Mouse (Mus musculus): ENCODE data around the gene Gabpb2. TPM values are rescaled to one million over a fixed set of nuclear protein-coding genes. Genes with fewer than 3 reads are reported as not detected.
"Not testable (repeated sequence)": the region's sequence is repeated elsewhere in the genome, so short reads cannot be mapped to it uniquely, and the experiment has no call there.

The Gabpb2 gene
- polyA plus RNA-seq, 1 experiment from 2014 or later: 7.7 TPM

- Histone ChIP-seq H3K4me2 (peak within 1 kb of the TSS; percentile 84), H3K4me3 (peak within 1 kb of the TSS; percentile 85), H3K27me3 (replicated peaks) (no peaks in the 10 kb centered on the region), H3K27ac (ENCODE audit: poor library complexity, severe bottlenecking) (peak within 1 kb of the TSS; percentile 80), H3K9me3 (replicated peaks) (no peaks in the 10 kb centered on the region), H3K4me1 (replicated peaks) (peaks cover 19% of the 10 kb centered on the region), H3K9ac (peak within 1 kb of the TSS; percentile 87), H3K36me3 (peaks cover 30% of the 10 kb centered on the region)
- peak; percentile 88 for ATAC-seq (ENCODE audit: insufficient number of reproducible peaks, low FRiP score)
- WGBS: under 1% methylated on average over 20 of the region's 20 CpGs
These were observed 84.0 kb downstream of the Gabpb2 start, which contains the start of the genes Scnm1 and Lysmd1 for GRCm38 (mm10) chr3:95133680-95134101. TSS of gene Scnm1 (minus strand) at chr3:95134011. TSS of gene Lysmd1 (plus strand) at chr3:95134088.

- peaks cover 33% of the 10 kb centered on the region for H3K36me3 ChIP-seq
- H3K27me3 ChIP-seq (replicated peaks): no peaks in the 10 kb centered on the region
- H3K4me3 ChIP-seq: peak overlapping the region; percentile 85
- H3K4me2 ChIP-seq: peak overlapping the region; percentile 84
- 0 out of 2 replicates have a peak overlapping the region, but pooled peaks have one; percentile 80 for H3K27ac ChIP-seq (ENCODE audit: poor library complexity, severe bottlenecking)
- 55% methylated on average over 11 of the region's 11 CpGs for WGBS
- no peaks in the 10 kb centered on the region for H3K9me3 ChIP-seq (replicated peaks)
- peaks cover 19% of the 10 kb centered on the region for H3K4me1 ChIP-seq (replicated peaks)
- peak overlapping the region; percentile 87 for H3K9ac ChIP-seq
- ATAC-seq (ENCODE audit: insufficient number of reproducible peaks, low FRiP score): no peak
These were observed 84.5 kb downstream of the Gabpb2 start for GRCm38 (mm10) chr3:95133176-95133575.

- not testable (repeated sequence) for H3K4me3 ChIP-seq; H3K27me3 ChIP-seq (replicated peaks); H3K9me3 ChIP-seq (replicated peaks); H3K27ac ChIP-seq (ENCODE audit: poor library complexity, severe bottlenecking); H3K9ac ChIP-seq; H3K4me2 ChIP-seq; ATAC-seq (ENCODE audit: insufficient number of reproducible peaks, low FRiP score)
- peaks cover 19% of the 10 kb centered on the region for H3K4me1 ChIP-seq (replicated peaks)
- H3K36me3 ChIP-seq: peaks cover 30% of the 10 kb centered on the region
- 78% methylated on average over 2 of the region's 2 CpGs for WGBS
These were observed 85.3 kb downstream of the Gabpb2 start for GRCm38 (mm10) chr3:95132389-95132788.

Small RNAs within 50 kb of the gene (microRNA-seq; reads per million reads assigned to microRNA genes)
- gene Mir8099-1: not detected

Other genes starting within 250 kb of the Gabpb2 start
- 18.0 and 20.3 TPM in 2 replicates for gene Pi4kb, start 243.2 kb downstream of the Gabpb2 start, polyA plus RNA-seq (2016; fragmentation: Nextera tagmentation; extraction: Ambion mirVana)
- gene Zfp687, start 202.5 kb downstream of the Gabpb2 start, polyA plus RNA-seq (2016; fragmentation: Nextera tagmentation; extraction: Ambion mirVana): 23.2 and 25.6 TPM in 2 replicates
- gene Psmd4, start 175.3 kb downstream of the Gabpb2 start, polyA plus RNA-seq (2016; fragmentation: Nextera tagmentation; extraction: Ambion mirVana): 199 and 214 TPM in 2 replicates
- 18.2 and 18.5 TPM in 2 replicates for gene Pip5k1a, start 111.0 kb downstream of the Gabpb2 start, polyA plus RNA-seq (2016; fragmentation: Nextera tagmentation; extraction: Ambion mirVana)
- 96.7 and 103 TPM in 2 replicates for gene Vps72, start 106.9 kb downstream of the Gabpb2 start, polyA plus RNA-seq (2016; fragmentation: Nextera tagmentation; extraction: Ambion mirVana)
- gene Tmod4, start 93.4 kb downstream of the Gabpb2 start, polyA plus RNA-seq (2016; fragmentation: Nextera tagmentation; extraction: Ambion mirVana): 0.59 and 0.69 TPM in 2 replicates
- 48.6 and 52.7 TPM in 2 replicates for gene Scnm1, start 83.9 kb downstream of the Gabpb2 start, polyA plus RNA-seq (2016; fragmentation: Nextera tagmentation; extraction: Ambion mirVana)
- gene Lysmd1, start 83.8 kb downstream of the Gabpb2 start, polyA plus RNA-seq (2016; fragmentation: Nextera tagmentation; extraction: Ambion mirVana): 8.1 and 9.1 TPM in 2 replicates
- gene Tnfaip8l2, start 75.6 kb downstream of the Gabpb2 start, polyA plus RNA-seq (2016; fragmentation: Nextera tagmentation; extraction: Ambion mirVana): 0.62 and 0.91 TPM in 2 replicates
- 3.6 and 5.5 TPM in 2 replicates for gene Sema6c, start 57.5 kb downstream of the Gabpb2 start, polyA plus RNA-seq (2016; fragmentation: Nextera tagmentation; extraction: Ambion mirVana)
- 60.9 and 62.1 TPM in 2 replicates for gene Cdc42se1, start 10.8 kb upstream of the Gabpb2 start, polyA plus RNA-seq (2016; fragmentation: Nextera tagmentation; extraction: Ambion mirVana)
- gene Mllt11, start 14.3 kb upstream of the Gabpb2 start, polyA plus RNA-seq (2016; fragmentation: Nextera tagmentation; extraction: Ambion mirVana): 12.8 and 13.6 TPM in 2 replicates
- 0.53 and 0.64 TPM in 2 replicates for gene Gm128, start 23.7 kb upstream of the Gabpb2 start, polyA plus RNA-seq (2016; fragmentation: Nextera tagmentation; extraction: Ambion mirVana)
- not detected in 2 replicates for gene Bnipl, start 33.3 kb upstream of the Gabpb2 start, polyA plus RNA-seq (2016; fragmentation: Nextera tagmentation; extraction: Ambion mirVana)
- 26.9 and 29.7 TPM in 2 replicates for gene Mindy1, start 63.4 kb upstream of the Gabpb2 start, polyA plus RNA-seq (2016; fragmentation: Nextera tagmentation; extraction: Ambion mirVana)
- 29.5 and 31.7 TPM in 2 replicates for gene Prune1, start 64.2 kb upstream of the Gabpb2 start, polyA plus RNA-seq (2016; fragmentation: Nextera tagmentation; extraction: Ambion mirVana)
- gene Anxa9, start 89.3 kb upstream of the Gabpb2 start, polyA plus RNA-seq (2016; fragmentation: Nextera tagmentation; extraction: Ambion mirVana): 1.2 and 1.7 TPM in 2 replicates
- 136 and 137 TPM in 2 replicates for gene Cers2, start 96.9 kb upstream of the Gabpb2 start, polyA plus RNA-seq (2016; fragmentation: Nextera tagmentation; extraction: Ambion mirVana)
- 29.7 and 30.9 TPM in 2 replicates for gene Setdb1, start 139.3 kb upstream of the Gabpb2 start, polyA plus RNA-seq (2016; fragmentation: Nextera tagmentation; extraction: Ambion mirVana)
- not detected in 2 replicates for gene 4930558C23Rik, start 184.9 kb upstream of the Gabpb2 start, polyA plus RNA-seq (2016; fragmentation: Nextera tagmentation; extraction: Ambion mirVana)
- gene Arnt, start 216.5 kb upstream of the Gabpb2 start, polyA plus RNA-seq (2016; fragmentation: Nextera tagmentation; extraction: Ambion mirVana): 35.0 and 38.0 TPM in 2 replicates